Mouse (Mus musculus) bone marrow, adult 2 months (tissue): ENCODE data around the gene Mtch1.

Source experiments
- CTCF ChIP-seq: fragments of 200-500 bp; IDR thresholded peaks from 2 replicates; pipeline ENCODE4 v1.5.1; 2011; ENCODE audit warnings: low read length, control low read depth; ENCODE audit not compliant: control insufficient read depth, insufficient read depth
- POLR2A ChIP-seq: fragments of 200-500 bp; IDR thresholded peaks from 2 replicates; pipeline ENCODE4 v1.6.1; 2011; ENCODE audit warnings: low read depth, mild to moderate bottlenecking, control low read depth, low read length, borderline replicate concordance; ENCODE audit not compliant: control insufficient read depth

GRCm38 (mm10) chr17:29365105-29365621 is 17.4 kb upstream of the Mtch1 start:
- TF ChIP-seq CTCF (no peak), POLR2A (peak; percentile 40; the same call in 1 of the 2 replicates)
